Mouse (Mus musculus) MEL (cell line): Measurements from ENCODE around the gene Dnajb8. TPM values are rescaled to one million over a fixed set of nuclear protein-coding genes. Genes with fewer than 3 reads are reported as not detected.

Experiments used
- DNase-seq: peaks from one replicate; pipeline ENCODE4 v3.0.0; 2011; ENCODE audit warnings: low read depth, low spot score
- H3K27ac ChIP-seq: 2 replicates; pipeline ENCODE4 v1.5.1; 2012; ENCODE audit warnings: low read depth, mild to moderate bottlenecking, control low read depth, low read length, moderate library complexity; ENCODE audit not compliant: control insufficient read depth
- H3K27me3 ChIP-seq, 2 experiments: fragments of 150-350 bp in 1 of 2; sonication (generic) in 1 of 2; 2 replicates each; pipeline ENCODE4 v1.6.1; 2012; ENCODE audit warnings: low read length in 2 of 2, mild to moderate bottlenecking in 2 of 2, improper control_type of control experiment in 1 of 2, moderate library complexity in 1 of 2; ENCODE audit not compliant: insufficient read depth in 2 of 2, control insufficient read depth in 1 of 2
- H3K36me3 ChIP-seq, 2 experiments: 2 replicates each; pipeline ENCODE4 v1.6.1; 2012 to 2014; ENCODE audit warnings: low read length in 2 of 2, improper control_type of control experiment in 1 of 2, inconsistent platforms in 1 of 2, mild to moderate bottlenecking in 1 of 2; ENCODE audit not compliant: insufficient read depth in 2 of 2, control insufficient read depth in 1 of 2
- H3K4me1 ChIP-seq, 2 experiments: fragments of 150-350 bp in 1 of 2; sonication (generic) in 1 of 2; 2 replicates each; pipeline ENCODE4 v1.6.1; 2012; ENCODE audit warnings: low read length in 2 of 2, improper control_type of control experiment in 1 of 2, mild to moderate bottlenecking in 1 of 2; ENCODE audit not compliant: insufficient read depth in 2 of 2, control insufficient read depth in 1 of 2
- H3K4me3 ChIP-seq, 2 experiments: fragments of 150-350 bp in 1 of 2; sonication (generic) in 1 of 2; 2 replicates each; pipeline ENCODE4 v1.5.1; 2012; ENCODE audit warnings: low read depth in 2 of 2, low read length in 2 of 2, mild to moderate bottlenecking in 2 of 2, moderate library complexity in 2 of 2, control low read depth in 1 of 2, improper control_type of control experiment in 1 of 2; ENCODE audit not compliant: control insufficient read depth in 1 of 2, insufficient read depth in 1 of 2
- H3K79me2 ChIP-seq: 2 replicates; pipeline ENCODE4 v1.6.1; 2012; ENCODE audit warnings: mild to moderate bottlenecking, low read length, moderate library complexity; ENCODE audit not compliant: control insufficient read depth, poor library complexity, insufficient read depth
- H3K9ac ChIP-seq: 2 replicates; pipeline ENCODE4 v1.6.1; 2012; ENCODE audit warnings: low read depth, mild to moderate bottlenecking, control low read depth, low read length, moderate library complexity; ENCODE audit not compliant: control insufficient read depth, poor library complexity, severe bottlenecking
- H3K9me3 ChIP-seq: fragments of 150-350 bp; sonication (generic); replicated peaks from 2 replicates; pipeline ENCODE4 v1.6.1; 2012; ENCODE audit warnings: mild to moderate bottlenecking, low read length, improper control_type of control experiment, moderate library complexity; ENCODE audit not compliant: insufficient read depth
- CHD2 ChIP-seq: IDR thresholded peaks from 2 replicates; pipeline ENCODE4 v1.6.1; 2011; ENCODE audit warnings: low read length, improper control_type of control experiment
- E2F4 ChIP-seq: IDR thresholded peaks from 2 replicates; pipeline ENCODE4 v1.6.1; 2011; ENCODE audit warnings: low read depth, low read length, improper control_type of control experiment, borderline replicate concordance
- EP300 ChIP-seq, 2 experiments: IDR thresholded peaks; 2 replicates each; pipeline ENCODE4 v1.6.1; 2011; ENCODE audit warnings: improper control_type of control experiment in 2 of 2, low read length in 2 of 2, low read depth in 1 of 2, mild to moderate bottlenecking in 1 of 2
- ETS1 ChIP-seq: IDR thresholded peaks from 2 replicates; pipeline ENCODE4 v1.6.1; 2012; ENCODE audit warnings: low read depth, mild to moderate bottlenecking, inconsistent platforms, low read length, improper control_type of control experiment, moderate library complexity
- GATA1 ChIP-seq: IDR thresholded peaks from 2 replicates; pipeline ENCODE4 v1.6.1; 2011; ENCODE audit warnings: low read depth, low read length, improper control_type of control experiment
- JUND ChIP-seq: IDR thresholded peaks from 2 replicates; pipeline ENCODE4 v1.6.1; 2011; ENCODE audit warnings: low read depth, mild to moderate bottlenecking, improper control_type of control experiment, low read length
- MAFK ChIP-seq: IDR thresholded peaks from 2 replicates; pipeline ENCODE4 v1.6.1; 2011; ENCODE audit warnings: low read depth, mild to moderate bottlenecking, low read length, improper control_type of control experiment, borderline replicate concordance
- MXI1 ChIP-seq: IDR thresholded peaks from 2 replicates; pipeline ENCODE4 v1.6.1; 2011; ENCODE audit warnings: mild to moderate bottlenecking, low read depth, low read length, improper control_type of control experiment
- MYB ChIP-seq: IDR thresholded peaks from 2 replicates; pipeline ENCODE4 v1.6.1; 2011; ENCODE audit warnings: mild to moderate bottlenecking, low read depth, low read length, improper control_type of control experiment
- NELFE ChIP-seq: IDR thresholded peaks from 2 replicates; pipeline ENCODE4 v1.6.1; 2011; ENCODE audit warnings: low read depth, low read length, improper control_type of control experiment
- POLR2A ChIP-seq, 2 experiments: IDR thresholded peaks; 2 replicates each; pipeline ENCODE4 v1.6.1; 2011 to 2012; ENCODE audit warnings: low read length in 2 of 2, mild to moderate bottlenecking in 2 of 2, control low read depth in 1 of 2, improper control_type of control experiment in 1 of 2, low read depth in 1 of 2, moderate library complexity in 1 of 2; ENCODE audit not compliant: control insufficient read depth in 1 of 2, insufficient read depth in 1 of 2, poor library complexity in 1 of 2
- POLR2AphosphoS2 ChIP-seq: IDR thresholded peaks from 2 replicates; pipeline ENCODE4 v1.6.1; 2011; ENCODE audit warnings: low read length, improper control_type of control experiment
- POLR2AphosphoS5 ChIP-seq: IDR thresholded peaks from 2 replicates; pipeline ENCODE4 v1.6.1; 2012; ENCODE audit warnings: low read depth, borderline replicate concordance, mild to moderate bottlenecking, inconsistent platforms, low read length, moderate library complexity, mixed read lengths
- SMC3 ChIP-seq: IDR thresholded peaks from 2 replicates; pipeline ENCODE4 v1.6.1; 2011; ENCODE audit warnings: low read depth, low read length, improper control_type of control experiment
- TBP ChIP-seq: IDR thresholded peaks from 2 replicates; pipeline ENCODE4 v1.8.0; 2011; ENCODE audit warnings: low read depth, low read length, improper control_type of control experiment
- UBTF ChIP-seq: IDR thresholded peaks from 2 replicates; pipeline ENCODE4 v1.6.1; 2012; ENCODE audit warnings: low read depth, mild to moderate bottlenecking, inconsistent platforms, low read length, improper control_type of control experiment, moderate library complexity, borderline replicate concordance; ENCODE audit not compliant: insufficient read depth
- USF1 ChIP-seq: IDR thresholded peaks from 2 replicates; pipeline ENCODE4 v1.6.1; 2014; ENCODE audit warnings: low read depth, mild to moderate bottlenecking, inconsistent platforms, low read length, improper control_type of control experiment, moderate library complexity
- ZKSCAN1 ChIP-seq: IDR thresholded peaks from 2 replicates; pipeline ENCODE4 v1.6.1; 2012; ENCODE audit warnings: low read depth, mild to moderate bottlenecking, inconsistent platforms, low read length, improper control_type of control experiment, moderate library complexity
- polyA plus RNA-seq, 2 experiments: library from polyadenylated mRNA; stranded (reverse) in 1 of 2; unstranded in 1 of 2; fragments of >175 nt in 1 of 2; fragments of >200 nt in 1 of 2; gene quantifications; 2 replicates each; pipeline versions ENCODE4 v1.2.1 to v1.2.4; 2012; ENCODE audit warnings: low replicate concordance in 2 of 2, low read depth in 1 of 2; ENCODE audit not compliant: insufficient read length in 2 of 2, insufficient read depth in 1 of 2, missing spikeins in 1 of 2
- total RNA-seq: library from RNA; depleted of rRNA; stranded (reverse); fragments of 300-350 nt; gene quantifications from 2 replicates; pipeline ENCODE4 v1.2.3, GENCODE M21; 2012

The Dnajb8 gene
- total and polyA plus RNA-seq, 3 experiments = not detected

GRCm38 (mm10) chr6:88276221-88276620 lies 54.2 kb downstream of the Dnajb8 start:
- Histone ChIP-seq H3K36me3 (no peaks in the 10 kb centered on the region; a peak in 1 of 4 replicates), H3K79me2 (no peaks in the 10 kb centered on the region), H3K27ac (no peak overlapping the region), H3K27me3 (no peaks in the 10 kb centered on the region), H3K9ac (no peak overlapping the region)
- DNase-seq = no peak
- no peak for TF ChIP-seq UBTF
- no peak for TF ChIP-seq USF1
- TF ChIP-seq MXI1 = no peak
- no peak for TF ChIP-seq CHD2
- TF ChIP-seq POLR2AphosphoS2 = no peak
- TF ChIP-seq SMC3 = no peak
- TF ChIP-seq POLR2A (IDR thresholded peaks at IDR 0.05; ENCODE audit: control insufficient read depth in 1 of 2, insufficient read depth in 1 of 2, low read depth in 1 of 2, low read length in 2 of 2, poor library complexity in 1 of 2) = no peak
- no peak for TF ChIP-seq POLR2AphosphoS5
- no peak for TF ChIP-seq GATA1
- no peak for TF ChIP-seq ZKSCAN1
- no peak for TF ChIP-seq EP300 (IDR thresholded peaks at IDR 0.05; ENCODE audit: low read depth in 1 of 2, low read length in 2 of 2)
- no peak for TF ChIP-seq MYB
- no peak for TF ChIP-seq JUND
- TF ChIP-seq ETS1 = no peak
- TF ChIP-seq TBP = no peak
- TF ChIP-seq, all 39 proteins: peak for 0
- no peaks in the 10 kb centered on the region for H3K4me1 ChIP-seq
- H3K4me3 ChIP-seq = no peak overlapping the region
- no peaks in the 10 kb centered on the region for H3K9me3 ChIP-seq

GRCm38 (mm10) chr6:88277242-88277641 lies 55.2 kb downstream of the Dnajb8 start:
- DNase-seq = no peak
- no peaks in the 10 kb centered on the region; a peak in 1 of 4 replicates for H3K36me3 ChIP-seq
- H3K9me3 ChIP-seq = no peaks in the 10 kb centered on the region
- H3K9ac ChIP-seq = no peak overlapping the region
- H3K27me3 ChIP-seq = no peaks in the 10 kb centered on the region
- no peaks in the 10 kb centered on the region for H3K79me2 ChIP-seq
- H3K4me3 ChIP-seq = no peak overlapping the region
- TF ChIP-seq USF1 = no peak
- no peak for TF ChIP-seq E2F4
- no peak for TF ChIP-seq NELFE
- TF ChIP-seq SMC3 = no peak
- TF ChIP-seq MAFK = no peak
- H3K4me1 ChIP-seq = no peaks in the 10 kb centered on the region
- no peak overlapping the region for H3K27ac ChIP-seq
